Mouse (Mus musculus) liver, embryonic 14.5 days (tissue): ENCODE data around the gene Fbxo24.

ENCODE experiments used
- CTCF ChIP-seq: IDR thresholded peaks from 2 replicates; pipeline ENCODE4 v1.5.1; 2016; ENCODE audit warnings: antibody characterized with exemption, low read depth, control low read depth
- EP300 ChIP-seq: IDR thresholded peaks from 2 replicates; pipeline ENCODE4 v1.6.1; 2016; ENCODE audit warnings: antibody characterized with exemption, low read depth

DNA sequence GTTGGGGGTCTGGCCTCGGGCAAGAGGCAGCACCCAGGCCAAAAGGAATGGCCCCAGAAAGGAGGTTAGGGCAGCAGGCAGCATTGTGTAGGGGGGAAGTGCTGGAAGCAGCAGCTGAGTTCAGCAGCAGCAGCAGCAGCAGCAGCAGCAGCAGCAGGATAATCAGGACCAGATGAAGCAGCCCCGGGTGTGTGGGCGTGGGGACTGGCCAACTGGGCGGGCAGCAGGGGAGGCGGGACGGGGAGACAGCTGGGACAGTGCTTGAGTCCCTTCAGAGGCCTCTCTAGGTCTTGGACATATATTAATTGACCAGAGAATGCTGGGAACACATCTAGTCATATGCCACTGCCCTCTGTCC lies 17.6 kb downstream of the Fbxo24 start:
- no peak for TF ChIP-seq CTCF
- TF ChIP-seq EP300 = no peak
